Mouse (Mus musculus): Measurements from ENCODE around the gene Elmo1. TPM values are rescaled to one million over a fixed set of nuclear protein-coding genes. Genes with fewer than 3 reads are reported as not detected.

Gene Elmo1
- polyA plus RNA-seq, 1 experiment = 1.7 TPM

- Histone ChIP-seq H3K4me3 (ENCODE audit: insufficient read depth, low read depth, low read length) (no peak overlapping the region), H3K27ac (replicated peaks; ENCODE audit: low read depth, low read length) (no peak overlapping the region), H3K4me1 (ENCODE audit: control insufficient read depth, insufficient read depth, insufficient read length, low read length) (no peaks in the 10 kb centered on the region)
These were observed 244.9 kb downstream of the Elmo1 start for GRCm38 (mm10) chr13:20335051-20335888.

GRCm38 (mm10) chr13:20335889-20336497 is 245.6 kb downstream of the Elmo1 start:
- Histone ChIP-seq H3K4me3 (ENCODE audit: insufficient read depth, low read depth, low read length) (no peak overlapping the region), H3K27ac (replicated peaks; ENCODE audit: low read depth, low read length) (no peak overlapping the region), H3K4me1 (ENCODE audit: control insufficient read depth, insufficient read depth, insufficient read length, low read length) (no peaks in the 10 kb centered on the region)

- Histone ChIP-seq H3K4me3 (ENCODE audit: insufficient read depth, low read depth, low read length) (no peak overlapping the region), H3K4me1 (ENCODE audit: control insufficient read depth, insufficient read depth, insufficient read length, low read length) (no peaks in the 10 kb centered on the region), H3K27ac (replicated peaks; ENCODE audit: low read depth, low read length) (no peak overlapping the region)
These were observed 252.5 kb downstream of the Elmo1 start for GRCm38 (mm10) chr13:20342881-20343280.

GRCm38 (mm10) chr13:20349754-20350153 is 259.4 kb downstream of the Elmo1 start:
- Histone ChIP-seq H3K4me1 (ENCODE audit: control insufficient read depth, insufficient read depth, insufficient read length, low read length) (no peaks in the 10 kb centered on the region), H3K4me3 (ENCODE audit: insufficient read depth, low read depth, low read length) (no peak overlapping the region), H3K27ac (replicated peaks; ENCODE audit: low read depth, low read length) (no peak overlapping the region)

GRCm38 (mm10) chr13:20352631-20353030 is 262.2 kb downstream of the Elmo1 start:
- Histone ChIP-seq H3K4me3 (ENCODE audit: insufficient read depth, low read depth, low read length) (no peak overlapping the region), H3K4me1 (ENCODE audit: control insufficient read depth, insufficient read depth, insufficient read length, low read length) (no peaks in the 10 kb centered on the region), H3K27ac (replicated peaks; ENCODE audit: low read depth, low read length) (no peak overlapping the region)

- Histone ChIP-seq H3K27ac (replicated peaks; ENCODE audit: low read depth, low read length) (no peak overlapping the region), H3K4me1 (ENCODE audit: control insufficient read depth, insufficient read depth, insufficient read length, low read length) (no peaks in the 10 kb centered on the region), H3K4me3 (ENCODE audit: insufficient read depth, low read depth, low read length) (no peak overlapping the region)
These were observed 263.6 kb downstream of the Elmo1 start for GRCm38 (mm10) chr13:20353862-20354603.

- no peak overlapping the region for H3K27ac ChIP-seq (replicated peaks; ENCODE audit: low read depth, low read length)
- H3K4me3 ChIP-seq (ENCODE audit: insufficient read depth, low read depth, low read length) = no peak overlapping the region
- H3K4me1 ChIP-seq (ENCODE audit: control insufficient read depth, insufficient read depth, insufficient read length, low read length) = no peaks in the 10 kb centered on the region
These were observed 264.2 kb downstream of the Elmo1 start for GRCm38 (mm10) chr13:20354604-20354999.

GRCm38 (mm10) chr13:20362541-20362940 is 272.1 kb downstream of the Elmo1 start:
- H3K27ac ChIP-seq (replicated peaks; ENCODE audit: low read depth, low read length) = no peak overlapping the region
- H3K4me1 ChIP-seq (ENCODE audit: control insufficient read depth, insufficient read depth, insufficient read length, low read length) = no peaks in the 10 kb centered on the region
- H3K4me3 ChIP-seq (ENCODE audit: insufficient read depth, low read depth, low read length) = no peak overlapping the region

GRCm38 (mm10) chr13:20365828-20366593 is 275.6 kb downstream of the Elmo1 start:
- Histone ChIP-seq H3K27ac (replicated peaks; ENCODE audit: low read depth, low read length) (no peak overlapping the region), H3K4me1 (ENCODE audit: control insufficient read depth, insufficient read depth, insufficient read length, low read length) (no peaks in the 10 kb centered on the region), H3K4me3 (ENCODE audit: insufficient read depth, low read depth, low read length) (no peak overlapping the region)

- Histone ChIP-seq H3K4me3 (ENCODE audit: insufficient read depth, low read depth, low read length) (no peak overlapping the region), H3K4me1 (ENCODE audit: control insufficient read depth, insufficient read depth, insufficient read length, low read length) (no peaks in the 10 kb centered on the region), H3K27ac (replicated peaks; ENCODE audit: low read depth, low read length) (no peak overlapping the region)
These were observed 279.8 kb downstream of the Elmo1 start for GRCm38 (mm10) chr13:20370036-20370802.

- Histone ChIP-seq H3K27ac (replicated peaks; ENCODE audit: low read depth, low read length) (no peak overlapping the region), H3K4me1 (ENCODE audit: control insufficient read depth, insufficient read depth, insufficient read length, low read length) (no peaks in the 10 kb centered on the region), H3K4me3 (ENCODE audit: insufficient read depth, low read depth, low read length) (no peak overlapping the region)
These were observed 281.1 kb downstream of the Elmo1 start for GRCm38 (mm10) chr13:20371501-20371900.

GRCm38 (mm10) chr13:20372335-20372734 is 281.9 kb downstream of the Elmo1 start:
- H3K4me3 ChIP-seq (ENCODE audit: insufficient read depth, low read depth, low read length) = no peak overlapping the region

GRCm38 (mm10) chr13:20378869-20379268 is 288.5 kb downstream of the Elmo1 start:
- H3K4me1 ChIP-seq (ENCODE audit: control insufficient read depth, insufficient read depth, insufficient read length, low read length) = no peaks in the 10 kb centered on the region
- no peak overlapping the region for H3K4me3 ChIP-seq (ENCODE audit: insufficient read depth, low read depth, low read length)
- no peak overlapping the region for H3K27ac ChIP-seq (replicated peaks; ENCODE audit: low read depth, low read length)

More at GRCm38 (mm10) chr13:20372335-20372734, 281.9 kb downstream of the Elmo1 start:
- no peak overlapping the region for H3K27ac ChIP-seq (replicated peaks; ENCODE audit: low read depth, low read length)
- no peaks in the 10 kb centered on the region for H3K4me1 ChIP-seq (ENCODE audit: control insufficient read depth, insufficient read depth, insufficient read length, low read length)

GRCm38 (mm10) chr13:20383875-20384274 is 293.5 kb downstream of the Elmo1 start:
- Histone ChIP-seq H3K4me1 (ENCODE audit: control insufficient read depth, insufficient read depth, insufficient read length, low read length) (no peaks in the 10 kb centered on the region; the same call in 1 of the 2 replicates), H3K27ac (replicated peaks; ENCODE audit: low read depth, low read length) (no peak overlapping the region), H3K4me3 (ENCODE audit: insufficient read depth, low read depth, low read length) (no peak overlapping the region)
